Mouse (Mus musculus): Measurements from ENCODE around the gene Gse1.
A peak's percentile ranks its signal among the peaks of the same experiment; 100 is the strongest.

DNA sequence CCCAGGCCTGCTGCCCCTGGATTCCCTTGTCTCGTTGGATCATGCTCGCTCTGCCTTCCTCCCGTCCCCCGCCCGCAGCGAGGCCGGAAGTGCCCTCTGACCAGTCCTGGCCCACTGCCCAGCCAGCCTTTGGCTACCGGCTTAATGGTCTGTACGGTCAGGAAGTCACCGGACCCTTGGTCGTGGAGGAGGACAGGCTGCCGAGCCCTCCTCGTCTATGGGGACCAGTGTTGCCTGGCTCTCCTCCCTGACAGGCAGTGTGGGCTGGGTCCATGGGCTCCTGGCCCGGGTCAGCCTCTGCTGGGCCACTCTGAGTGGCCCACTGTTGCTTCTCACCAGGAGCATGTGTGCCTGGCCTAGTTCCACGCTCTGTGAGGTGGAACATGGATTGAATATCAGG is 266.6 kb downstream of the Gse1 start:
- TF ChIP-seq EP300 (IDR thresholded peaks at IDR 0.05; ENCODE audit: insufficient read depth, low read depth, low read length) (peak; percentile 56; the same call in 1 of the 2 replicates), CTCF (IDR thresholded peaks at IDR 0.05) (no peak), POLR2A (IDR thresholded peaks at IDR 0.05; ENCODE audit: insufficient read depth, low read depth, low read length) (no peak)

All from heart, adult 2 months (tissue).